20 mouse cellular contexts compared by ENCODE assay signal in the genomic region with DNA sequence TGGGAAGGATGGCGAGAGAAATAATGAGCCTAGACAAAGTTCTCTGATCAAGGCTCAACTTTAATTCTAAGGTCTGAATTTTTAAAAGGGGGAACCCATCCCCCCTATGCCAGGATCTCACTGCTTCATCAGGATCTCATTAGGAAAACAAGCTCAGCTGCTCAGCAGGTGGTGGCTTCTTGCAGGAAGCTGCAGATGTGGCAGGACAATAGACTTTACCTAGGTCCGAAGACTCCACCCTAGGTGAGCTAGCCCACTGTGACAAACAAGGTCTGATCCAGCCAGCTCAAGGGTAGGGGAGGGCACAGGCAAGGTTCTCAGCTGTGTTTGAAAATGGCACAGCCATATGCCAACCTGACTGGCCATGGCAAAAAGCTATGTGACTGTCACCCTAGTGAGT.
"Had no signal": no experiment of that assay in that cellular context is flagged by ENCODE, and none has a peak within 500 bp of the region (broad histone marks: within the 10 kb centered on the region; RNA-seq: fewer than 3 reads in every experiment).

No protein-coding gene starts in this region.

- H3K36me3 ChIP-seq: midbrain, embryonic 10.5 days; midbrain, embryonic 12.5 days; neural tube, embryonic 13.5 days; neural tube, embryonic 15.5 days; stomach, embryonic 15.5 days had no signal

- H3K27ac ChIP-seq: midbrain, embryonic 10.5 days; midbrain, embryonic 12.5 days; neural tube, embryonic 13.5 days; neural tube, embryonic 15.5 days; stomach, embryonic 15.5 days; stomach, postnatal 0 days had no signal

- H3K4me3 ChIP-seq: midbrain, embryonic 10.5 days; midbrain, embryonic 12.5 days; myocyte; neural tube, embryonic 13.5 days; neural tube, embryonic 15.5 days; stomach, embryonic 15.5 days had no signal

- H3K4me2 ChIP-seq: lung, embryonic 14.5 days; midbrain, embryonic 12.5 days; neural tube, embryonic 13.5 days; neural tube, embryonic 15.5 days; stomach, embryonic 15.5 days had no signal

- ATAC-seq: midbrain, embryonic 16.5 days had no signal

- H3K9ac ChIP-seq: lung, embryonic 14.5 days; midbrain, embryonic 12.5 days; neural tube, embryonic 13.5 days; neural tube, embryonic 15.5 days; stomach, embryonic 15.5 days had no signal

- DNase-seq: lung, adult 18-20 months; lung, embryonic 14.5 days; lung, postnatal 10 days; lung, postnatal 4 days; midbrain, embryonic 14.5 days; retina, postnatal 1 day; right cerebral cortex, adult 18-20 months; right cerebral cortex, postnatal 25 days; right cerebral cortex, postnatal 4 days; thymus, adult 2 months; thymus, postnatal 25 days; thymus, postnatal 4 days had no signal

- H3K9me3 ChIP-seq: midbrain, embryonic 10.5 days; midbrain, embryonic 12.5 days; neural tube, embryonic 13.5 days; neural tube, embryonic 15.5 days; stomach, embryonic 15.5 days had no signal

- H3K27me3 ChIP-seq: midbrain, embryonic 12.5 days; neural tube, embryonic 13.5 days; neural tube, embryonic 15.5 days; stomach, embryonic 15.5 days had no signal

- H3K4me1 ChIP-seq: midbrain, embryonic 10.5 days; midbrain, embryonic 12.5 days; neural tube, embryonic 13.5 days; neural tube, embryonic 15.5 days; stomach, embryonic 15.5 days had no signal
